Comparison of ENCODE assay signal across 31 mouse cellular contexts in genomic region chr7:64519091-64519490, GRCm38 (mm10). TPM values are rescaled to one million over a fixed set of nuclear protein-coding genes. Genes with fewer than 3 reads are reported as not detected.
DNase-seq lines count a peak whose midpoint lies in the region; ATAC-seq and TF ChIP-seq lines count a peak whose summit lies in the region.
"Had no signal": no experiment of that assay in that cellular context is flagged by ENCODE, and none has a peak within 500 bp of the region (broad histone marks: within the 10 kb centered on the region; RNA-seq: fewer than 3 reads in every experiment).

No protein-coding gene starts in this region.

- no peak for ATAC-seq in neural tube, embryonic 11.5 days (ENCODE audit: insufficient read depth, low FRiP score, low TSS enrichment)
- no peak for ATAC-seq in neural tube, embryonic 15.5 days (ENCODE audit: low FRiP score)
- no peak for ATAC-seq in forebrain, embryonic 11.5 days (replicated peaks; ENCODE audit: low FRiP score)
- ATAC-seq: intestine, embryonic 16.5 days had no signal

- H3K4me3 ChIP-seq in layer of hippocampus, adult 2 months: no peak overlapping the region
- H3K4me3 ChIP-seq in neural tube, embryonic 11.5 days (ENCODE audit: low read depth, low read length): no peak overlapping the region
- no peak overlapping the region for H3K4me3 ChIP-seq in neural tube, embryonic 15.5 days (replicated peaks)
- no peak overlapping the region for H3K4me3 ChIP-seq in forebrain, embryonic 11.5 days (ENCODE audit: low read depth, low read length)
- H3K4me3 ChIP-seq: embryonic facial prominence, embryonic 10.5 days; heart, adult 2 months; heart, embryonic 15.5 days; hindbrain, embryonic 15.5 days; limb, embryonic 15.5 days; megakaryocyte, embryonic 14.5 days; neural tube, embryonic 13.5 days; stomach, embryonic 15.5 days had no signal

- no peak overlapping the region for H3K4me2 ChIP-seq in neural tube, embryonic 11.5 days (ENCODE audit: low read depth)
- no peak overlapping the region for H3K4me2 ChIP-seq in neural tube, embryonic 15.5 days
- no peak overlapping the region for H3K4me2 ChIP-seq in forebrain, embryonic 11.5 days (ENCODE audit: low read depth, low read length, severe bottlenecking)
- H3K4me2 ChIP-seq: heart, embryonic 15.5 days; hindbrain, embryonic 15.5 days; limb, embryonic 15.5 days; lung, embryonic 14.5 days; neural tube, embryonic 13.5 days; stomach, embryonic 15.5 days had no signal

- peak overlapping the region; percentile 8; the same call in 1 of the 2 replicates for H3K27ac ChIP-seq in layer of hippocampus, adult 2 months
- peak overlapping the region; percentile 41; the same call in 1 of the 2 replicates for H3K27ac ChIP-seq in neural tube, embryonic 11.5 days (ENCODE audit: low read depth, low read length)
- H3K27ac ChIP-seq in neural tube, embryonic 15.5 days (replicated peaks): no peak overlapping the region
- H3K27ac ChIP-seq in forebrain, embryonic 11.5 days (ENCODE audit: low read depth, low read length): no peak overlapping the region
- H3K27ac ChIP-seq: embryonic facial prominence, embryonic 10.5 days; heart, adult 2 months; heart, embryonic 15.5 days; hindbrain, embryonic 15.5 days; limb, embryonic 15.5 days; liver, embryonic 14.5 days; stomach, embryonic 15.5 days had no signal

- H3K9ac ChIP-seq in neural tube, embryonic 11.5 days (ENCODE audit: low read length): no peak overlapping the region
- H3K9ac ChIP-seq in neural tube, embryonic 15.5 days (replicated peaks): no peak overlapping the region
- no peak overlapping the region for H3K9ac ChIP-seq in forebrain, embryonic 11.5 days (ENCODE audit: low read length)
- H3K9ac ChIP-seq: heart, embryonic 15.5 days; hindbrain, embryonic 15.5 days; limb, embryonic 15.5 days; liver, embryonic 14.5 days; lung, embryonic 14.5 days; neural tube, embryonic 13.5 days; stomach, embryonic 15.5 days had no signal

- 41% methylated on average over 4 of the region's 4 CpGs for WGBS in neural tube, embryonic 11.5 days
- 47% methylated on average over 4 of the region's 4 CpGs for WGBS in neural tube, embryonic 15.5 days
- 86% methylated on average over 4 of the region's 4 CpGs for WGBS in forebrain, embryonic 11.5 days

- TF ChIP-seq CTCF in layer of hippocampus, adult 2 months (conservative IDR thresholded peaks at IDR 0.05): no peak

- DNase-seq in layer of hippocampus, adult 2 months (ENCODE audit: low spot score in 2 of 2): no peak
- no peak for DNase-seq in layer of hippocampus, adult 9-10 months (ENCODE audit: low spot score)
- DNase-seq in neural tube, embryonic 11.5 days (ENCODE audit: low spot score): no peak
- DNase-seq in cerebellum, adult 8-10 months: peak; percentile 46
- no peak for DNase-seq in forebrain, embryonic 11.5 days (ENCODE audit: low spot score)
- no peak for DNase-seq in frontal cortex, postnatal 36 days (ENCODE audit: low spot score in 2 of 2)
- DNase-seq: adrenal gland, adult 8-10 months; B cell, adult 2 months; gastrocnemius, postnatal 36 days; heart, adult 2 months; heart, postnatal 36 days; kidney, postnatal 36 days; layer of hippocampus, adult 9-11 months; left cerebral cortex, postnatal 4 days; lung, embryonic 14.5 days; lung, postnatal 36 days; right cerebral cortex, postnatal 4 days; thymus, adult 18-20 months; thymus, postnatal 36 days had no signal

- H3K9me3 ChIP-seq in neural tube, embryonic 11.5 days (ENCODE audit: control insufficient read depth, low read length): no peaks in the 10 kb centered on the region
- H3K9me3 ChIP-seq in neural tube, embryonic 15.5 days (replicated peaks): no peaks in the 10 kb centered on the region
- H3K9me3 ChIP-seq in forebrain, embryonic 11.5 days (ENCODE audit: control insufficient read depth, low read length): no peaks in the 10 kb centered on the region
- H3K9me3 ChIP-seq: embryonic facial prominence, embryonic 10.5 days; heart, embryonic 15.5 days; hindbrain, embryonic 15.5 days; limb, embryonic 15.5 days; neural tube, embryonic 13.5 days; stomach, embryonic 15.5 days had no signal

- H3K27me3 ChIP-seq in neural tube, embryonic 11.5 days (ENCODE audit: control insufficient read depth, insufficient read depth, low read length): no peaks in the 10 kb centered on the region
- no peaks in the 10 kb centered on the region for H3K27me3 ChIP-seq in neural tube, embryonic 15.5 days (replicated peaks)
- H3K27me3 ChIP-seq in forebrain, embryonic 11.5 days (ENCODE audit: control insufficient read depth, insufficient read depth, low read length): no peaks in the 10 kb centered on the region
- H3K27me3 ChIP-seq: heart, embryonic 15.5 days; hindbrain, embryonic 15.5 days; limb, embryonic 15.5 days; megakaryocyte, embryonic 14.5 days; neural tube, embryonic 13.5 days; stomach, embryonic 15.5 days had no signal

- peaks cover 15% of the 10 kb centered on the region for H3K4me1 ChIP-seq in neural tube, embryonic 11.5 days (ENCODE audit: control insufficient read depth, insufficient read depth, low read length)
- H3K4me1 ChIP-seq in neural tube, embryonic 15.5 days: peaks cover 18% of the 10 kb centered on the region; the same call in 1 of the 2 replicates
- H3K4me1 ChIP-seq in forebrain, embryonic 11.5 days (replicated peaks; ENCODE audit: control insufficient read depth, insufficient read depth, low read length): 0 out of 2 replicates have a peak, but pooled peaks cover 1% of the 10 kb centered on the region
- H3K4me1 ChIP-seq: embryonic facial prominence, embryonic 10.5 days; heart, embryonic 15.5 days; limb, embryonic 15.5 days; megakaryocyte, embryonic 14.5 days; stomach, embryonic 15.5 days had no signal

- H3K36me3 ChIP-seq in neural tube, embryonic 11.5 days (ENCODE audit: control insufficient read depth, insufficient read depth, low read length): no peaks in the 10 kb centered on the region
- 0 out of 2 replicates have a peak, but pooled peaks cover 3% of the 10 kb centered on the region for H3K36me3 ChIP-seq in neural tube, embryonic 15.5 days
- no peaks in the 10 kb centered on the region for H3K36me3 ChIP-seq in forebrain, embryonic 11.5 days (ENCODE audit: control insufficient read depth, insufficient read depth, low read length)
- H3K36me3 ChIP-seq: embryonic facial prominence, embryonic 10.5 days; heart, embryonic 15.5 days; hindbrain, embryonic 15.5 days; limb, embryonic 15.5 days; stomach, embryonic 15.5 days had no signal

RNA-seq across cellular contexts. Expression of gene Apba2, which starts 17.6 kb away (rescaled TPM):
- 100 to 1,000 TPM; 249 to 259 TPM for total RNA-seq in layer of hippocampus, adult 2 months (2021)
- polyA plus RNA-seq in neural tube, embryonic 11.5 days (2014; fragmentation: Nextera tagmentation; extraction: Ambion mirVana): 97.6 and 123 TPM in 2 replicates
- polyA plus RNA-seq in neural tube, embryonic 15.5 days (2015; fragmentation: Nextera tagmentation; extraction: Ambion mirVana): 144 and 178 TPM in 2 replicates
- 67.6 and 77.0 TPM in 2 replicates for polyA plus RNA-seq in forebrain, embryonic 11.5 days (2014; fragmentation: Nextera tagmentation; extraction: Ambion mirVana)
- total RNA-seq: gastrocnemius, adult 18-20 months; MEL had no signal

Comparison
In these comparisons a context has a peak if more than half of its experiments do, and no peak if none do; other contexts are left out.
1. H3K27ac ChIP-seq: peak in layer of hippocampus, adult 2 months (single experiment) and neural tube, embryonic 11.5 days (single experiment); none in neural tube, embryonic 15.5 days (single experiment) and forebrain, embryonic 11.5 days (single experiment).